Mouse (Mus musculus) lung, postnatal 36 days (tissue): Measurements from ENCODE around the gene Cx3cr1.

ENCODE experiments used
- DNase-seq: peaks from one replicate; pipeline ENCODE4 v3.0.0; 2022; ENCODE audit warnings: mixed read lengths

Cx3cr1 gene

DNA sequence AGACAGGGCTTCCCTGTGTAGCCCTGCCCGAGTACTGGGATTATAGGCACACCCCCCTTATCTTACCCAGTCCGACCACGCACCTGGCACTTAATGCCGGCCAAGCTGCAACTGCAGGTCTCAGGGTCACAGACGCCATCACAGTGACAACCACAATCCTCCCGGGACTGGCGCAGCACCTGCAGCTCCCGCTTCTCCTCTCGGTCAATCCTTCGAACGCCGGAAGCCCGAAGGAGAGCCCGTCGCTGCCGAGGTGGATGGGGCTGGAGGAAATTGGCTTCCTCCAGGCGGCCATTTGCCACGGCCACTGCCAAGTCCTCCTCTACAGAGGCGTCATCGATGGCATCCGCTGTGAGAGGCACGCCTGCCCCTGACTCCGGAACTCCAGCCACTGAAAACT, 96.4 kb downstream of the Cx3cr1 start:
- no peak for DNase-seq

DNA sequence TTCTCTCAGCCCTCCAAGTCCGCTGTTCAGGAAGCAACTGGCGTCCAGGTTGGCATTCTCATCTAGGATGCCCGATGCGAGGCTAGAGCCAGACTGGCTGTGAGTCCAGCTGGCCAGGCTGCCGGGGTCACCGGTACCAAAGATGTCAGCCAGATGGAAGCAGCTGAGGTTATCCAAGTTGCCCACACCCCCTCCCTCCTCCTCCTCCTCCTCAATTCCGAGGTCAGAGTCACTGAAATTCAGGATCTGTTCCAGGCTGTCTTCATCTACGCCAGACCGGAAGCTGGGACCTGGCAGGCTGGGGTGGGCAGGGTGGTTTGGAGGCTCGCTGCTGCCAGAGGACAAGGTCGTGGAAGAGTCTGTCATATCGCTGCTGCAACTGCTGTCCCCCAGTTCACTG, 97.1 kb downstream of the Cx3cr1 start:
- peak; percentile 24 for DNase-seq

DNA sequence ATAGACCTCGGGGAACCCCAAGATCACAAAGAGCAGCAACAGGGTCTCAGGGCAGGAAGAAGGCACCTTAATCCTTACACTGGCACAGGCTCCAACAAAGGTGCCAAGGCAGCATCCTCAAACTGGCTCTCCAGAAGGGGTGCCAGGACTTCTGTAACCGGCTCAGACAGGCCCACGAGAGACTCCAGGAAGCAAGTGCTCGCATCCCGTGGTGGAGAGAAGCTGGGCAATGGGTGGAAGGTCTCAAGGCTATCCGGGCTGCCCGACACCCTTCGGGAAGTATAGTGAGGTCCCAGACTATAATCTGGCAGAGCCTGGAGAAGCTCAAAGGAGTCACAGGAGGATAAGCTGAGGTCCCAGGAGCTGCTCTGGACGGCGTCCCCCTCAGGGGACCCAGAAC, 97.5 kb downstream of the Cx3cr1 start:
- no peak for DNase-seq

DNA sequence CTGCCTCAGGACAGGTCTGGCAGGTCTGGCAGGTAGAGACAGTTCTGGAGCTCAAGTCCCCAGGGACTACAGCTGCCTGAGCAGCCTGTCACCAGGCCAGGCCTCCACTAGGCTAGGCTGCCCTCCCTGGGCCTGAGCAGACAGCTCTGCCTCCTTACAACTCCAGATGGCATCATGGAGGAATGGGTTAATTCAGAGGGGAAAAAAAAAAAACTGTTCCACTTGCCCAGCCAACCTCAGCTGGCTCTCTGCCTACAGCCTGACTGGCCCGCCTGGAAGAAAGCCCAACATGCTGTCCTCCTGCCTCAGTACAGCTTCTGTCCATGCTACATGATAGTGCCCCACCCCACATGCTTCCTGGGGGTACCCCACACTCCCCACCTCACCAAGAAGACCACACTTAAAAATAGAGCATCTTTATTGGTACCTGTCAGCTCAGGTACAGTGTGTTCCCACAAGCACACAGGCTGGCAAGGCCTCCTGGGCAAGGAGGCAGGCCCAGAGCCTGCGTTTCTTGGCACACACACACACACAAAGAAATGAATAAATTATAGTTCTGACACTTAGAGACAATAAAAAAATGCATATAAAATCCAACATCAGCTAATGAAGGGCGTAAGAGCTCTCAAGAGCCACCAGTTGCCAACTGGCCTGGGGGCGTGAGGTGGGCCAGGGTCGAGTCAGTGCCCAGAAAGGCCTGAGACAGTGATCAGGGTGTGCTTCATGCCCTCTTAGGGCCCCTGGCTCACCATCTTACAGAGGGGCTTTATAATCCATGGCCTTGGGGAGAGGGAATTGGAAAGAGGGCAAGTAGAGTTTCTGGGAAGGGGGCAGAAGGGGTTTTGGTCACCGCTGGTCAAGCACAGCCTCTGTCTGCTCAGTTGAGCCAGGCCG, 98.7 kb downstream of the Cx3cr1 start:
- peak; percentile 55 for DNase-seq

DNA sequence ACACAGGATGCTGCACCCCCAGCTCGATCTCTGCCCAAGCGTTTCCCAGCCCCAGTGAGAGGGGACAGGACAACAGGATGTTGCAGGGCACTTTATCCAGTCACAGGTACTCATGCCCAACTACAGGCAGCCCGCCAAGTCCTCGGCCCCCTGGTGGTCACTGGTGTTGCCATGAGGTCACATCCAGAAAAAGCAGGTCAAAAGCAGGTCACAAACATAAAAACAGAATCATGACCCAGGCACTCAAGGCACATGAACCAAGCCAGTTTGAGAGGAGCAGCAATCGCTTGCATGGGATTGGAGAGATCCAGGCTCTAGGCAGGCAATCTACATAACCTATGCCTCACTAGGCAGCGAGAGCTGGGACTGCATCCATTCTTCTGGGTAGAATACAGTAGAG, 99.5 kb downstream of the Cx3cr1 start:
- DNase-seq: peak; percentile 85

DNA sequence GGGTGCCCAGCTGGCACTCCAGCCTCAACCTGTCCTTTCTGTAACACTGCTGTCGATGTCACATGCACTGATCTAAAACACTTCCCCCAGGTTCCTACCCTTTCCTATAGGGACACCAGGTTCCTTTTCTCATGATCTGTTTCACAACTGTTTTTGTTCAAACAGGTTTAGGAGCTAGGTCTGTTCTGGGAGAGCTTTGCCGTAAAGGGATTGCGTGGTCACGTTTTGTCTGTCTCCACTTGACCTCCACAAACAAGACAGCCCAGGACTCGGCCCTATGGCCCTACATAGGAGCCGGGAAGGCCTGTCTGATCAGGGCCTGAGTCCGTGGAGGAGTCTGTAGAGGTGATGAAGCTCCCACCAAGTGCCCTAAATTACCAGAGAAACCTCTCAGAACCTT, 99.9 kb downstream of the Cx3cr1 start:
- no peak for DNase-seq

DNA sequence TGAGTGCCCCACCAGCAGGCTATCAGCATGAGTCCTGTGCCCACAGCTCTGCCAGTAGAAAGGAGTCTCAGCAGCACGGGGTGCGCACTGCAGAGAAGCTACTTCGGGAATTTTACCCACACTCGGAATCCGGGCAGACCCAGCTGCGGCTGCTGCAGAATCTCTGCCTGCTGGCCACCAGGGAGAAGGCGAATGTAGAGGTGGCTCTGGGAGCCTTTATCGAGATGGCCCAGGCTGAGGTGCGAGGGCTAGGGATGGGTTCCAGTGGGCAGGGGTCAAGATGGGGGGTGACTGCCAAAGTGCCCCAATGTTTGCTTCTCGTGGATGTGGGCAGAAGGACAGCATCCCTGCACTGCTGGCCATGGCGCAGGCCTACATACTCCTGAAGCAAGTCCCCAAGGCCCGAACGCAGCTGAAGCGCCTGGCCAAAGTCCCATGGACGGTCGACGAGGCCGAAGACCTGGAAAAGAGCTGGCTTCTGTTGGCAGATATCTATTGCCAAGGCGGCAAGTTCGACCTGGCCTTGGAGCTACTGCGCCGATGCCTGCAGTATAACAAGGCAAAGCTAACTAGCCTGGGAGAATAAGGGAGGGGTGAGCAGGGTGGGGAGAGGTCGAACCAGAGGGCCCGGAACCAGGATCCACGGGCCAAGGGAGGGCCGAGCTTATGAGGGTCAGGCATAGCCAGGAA, 103.3 kb downstream of the Cx3cr1 start:
- no peak for DNase-seq

DNA sequence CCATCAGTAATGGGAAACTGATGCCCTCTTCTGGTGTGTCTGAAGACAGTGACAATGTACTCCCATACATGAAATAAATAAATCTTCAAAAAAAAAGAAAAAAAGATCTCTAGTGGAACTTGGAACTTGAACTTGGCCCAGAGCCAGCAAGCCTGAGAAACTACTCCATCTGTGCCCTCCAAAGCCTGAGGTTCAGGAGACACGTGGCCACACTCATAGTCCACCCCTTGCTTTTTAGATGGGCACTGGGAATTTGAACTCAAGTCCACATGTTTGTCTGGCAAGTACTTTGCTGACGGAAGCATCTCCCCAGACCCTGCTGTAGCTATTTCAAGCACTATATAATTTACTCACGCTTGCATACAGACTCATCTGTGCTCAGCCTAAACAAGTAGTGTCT, 104.5 kb downstream of the Cx3cr1 start:
- DNase-seq: peak; percentile 34

DNA sequence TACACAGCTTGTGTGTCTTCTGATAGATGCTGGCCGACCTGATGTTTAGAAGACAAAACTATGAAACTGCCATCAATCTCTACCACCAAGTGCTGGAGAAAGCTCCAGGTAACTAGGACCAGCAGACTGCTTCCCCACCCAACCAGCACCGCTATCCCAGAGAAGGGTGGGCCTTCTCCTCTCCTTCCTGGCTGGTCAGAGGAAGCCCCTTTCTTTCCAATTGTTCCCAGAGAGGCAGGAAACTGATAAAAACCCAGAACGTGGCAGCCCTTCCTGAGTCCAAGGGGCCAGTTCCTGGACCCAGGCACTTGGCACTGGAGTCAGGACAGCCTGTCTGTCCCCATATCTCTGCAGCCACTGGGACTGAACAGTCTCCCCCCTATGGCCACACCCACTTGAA, 105.5 kb downstream of the Cx3cr1 start:
- peak; percentile 86 for DNase-seq

DNA sequence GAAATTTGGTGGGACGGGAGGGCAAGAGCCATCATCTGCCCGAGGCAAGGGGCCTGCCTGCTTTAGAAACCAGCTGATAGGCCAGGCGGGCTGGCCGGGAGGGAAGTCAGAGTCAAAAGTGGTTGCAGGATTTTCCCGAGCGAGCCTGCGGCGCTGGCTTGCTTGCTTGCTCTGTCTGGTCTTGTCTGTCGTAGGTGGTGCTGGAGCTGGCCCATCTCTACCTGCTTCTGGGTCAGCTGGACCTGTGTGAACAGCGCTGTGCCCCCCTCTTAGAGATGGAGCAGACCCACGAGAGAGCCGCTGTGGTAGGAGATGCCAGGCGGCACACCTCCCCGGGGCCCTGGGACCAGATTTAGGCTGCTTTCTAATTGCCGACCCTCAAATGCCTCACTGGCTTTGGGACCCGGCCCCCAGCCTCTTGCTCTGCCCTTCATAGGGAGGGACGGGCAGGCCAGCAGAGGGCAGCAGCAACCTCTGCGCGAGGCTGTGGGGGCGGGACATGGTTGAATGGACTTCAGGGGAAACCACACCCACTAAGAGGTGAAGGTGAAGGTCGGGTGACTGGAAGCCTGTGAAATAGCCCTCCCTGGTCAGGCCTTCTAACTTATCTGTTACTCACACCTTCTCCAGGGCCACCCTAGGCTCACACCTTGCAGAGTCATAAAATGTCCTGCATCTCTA, 106.6 kb downstream of the Cx3cr1 start:
- peak; percentile 88 for DNase-seq

DNA sequence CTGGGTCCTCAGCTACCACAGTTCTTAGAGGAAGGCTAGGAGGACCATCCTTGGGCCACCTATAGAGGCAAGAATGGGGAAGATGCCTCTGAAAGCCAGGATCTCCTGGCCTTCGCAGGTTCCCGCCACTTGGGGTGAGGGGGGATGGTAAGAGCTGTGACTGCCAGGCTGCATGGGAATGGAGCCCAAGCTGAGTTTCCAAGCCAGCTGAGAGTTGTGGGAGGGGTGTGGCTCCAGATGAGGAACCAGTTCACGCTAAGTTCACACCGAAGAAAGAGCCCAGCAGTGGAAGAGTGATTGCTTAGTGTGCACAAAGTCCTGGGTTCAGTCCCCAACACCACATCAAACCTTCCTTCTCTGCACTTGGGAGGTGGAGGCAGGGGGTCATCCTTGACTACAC, 107.5 kb downstream of the Cx3cr1 start:
- DNase-seq: no peak

DNA sequence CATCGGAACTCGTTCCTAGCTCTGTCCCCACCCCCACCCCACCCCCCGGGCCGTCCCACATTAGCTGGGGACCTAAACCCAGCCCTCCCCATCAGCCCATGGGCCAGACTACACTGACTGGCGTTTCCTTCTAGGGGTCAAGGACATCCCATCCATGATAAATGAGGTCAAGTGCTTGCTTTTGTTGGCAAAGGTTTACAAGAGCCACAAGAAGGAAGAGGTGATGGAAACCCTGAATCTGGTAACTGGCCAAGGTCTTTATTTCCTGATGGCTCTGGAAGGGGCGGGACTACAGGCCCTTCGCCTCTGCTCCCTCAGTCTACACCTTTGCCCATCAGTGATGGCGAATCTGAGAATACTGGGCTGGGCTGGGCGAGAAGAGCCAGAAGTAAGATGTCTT, 110.8 kb downstream of the Cx3cr1 start:
- DNase-seq: peak; percentile 32

DNA sequence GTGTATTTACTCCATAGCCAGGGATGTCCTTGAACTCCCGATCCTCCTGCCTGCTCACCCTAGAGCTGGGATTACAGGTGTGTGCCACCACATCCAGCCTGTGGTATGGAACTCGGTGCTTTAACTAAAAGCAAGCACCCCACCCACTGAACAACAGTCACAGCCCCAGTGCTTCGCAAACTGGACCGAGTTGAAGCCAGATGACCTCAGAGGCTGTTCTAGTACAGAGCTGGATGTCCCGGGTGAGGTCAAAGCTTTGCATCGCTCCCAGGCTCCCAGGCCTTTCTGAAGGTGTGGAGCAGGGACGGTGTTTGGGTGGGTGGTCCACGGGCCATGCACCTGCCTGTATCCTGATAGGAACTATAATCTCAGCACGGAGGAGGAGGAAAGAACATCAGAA, 118.3 kb downstream of the Cx3cr1 start:
- DNase-seq: no peak

DNA sequence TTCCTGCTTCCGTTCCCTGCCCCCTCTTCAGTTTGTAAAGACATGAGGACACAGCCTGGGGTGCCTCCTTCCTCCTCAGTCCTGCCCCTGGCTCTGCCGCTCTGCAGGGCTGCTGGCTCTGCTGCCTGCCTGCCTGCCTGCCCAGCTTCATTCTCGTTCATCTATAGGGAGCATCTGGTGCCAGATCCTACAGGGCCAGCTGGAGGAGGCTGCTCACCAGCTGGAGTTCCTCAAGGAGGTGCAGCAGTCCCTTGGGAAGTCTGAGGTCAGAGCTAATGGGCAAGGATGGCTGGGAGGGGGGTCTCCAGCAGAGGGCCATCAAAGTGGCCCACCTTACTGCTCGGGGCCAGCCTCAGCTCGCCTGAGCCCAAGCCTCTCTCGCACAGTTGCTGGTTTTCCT, 119.2 kb downstream of the Cx3cr1 start:
- peak; percentile 24 for DNase-seq

DNA sequence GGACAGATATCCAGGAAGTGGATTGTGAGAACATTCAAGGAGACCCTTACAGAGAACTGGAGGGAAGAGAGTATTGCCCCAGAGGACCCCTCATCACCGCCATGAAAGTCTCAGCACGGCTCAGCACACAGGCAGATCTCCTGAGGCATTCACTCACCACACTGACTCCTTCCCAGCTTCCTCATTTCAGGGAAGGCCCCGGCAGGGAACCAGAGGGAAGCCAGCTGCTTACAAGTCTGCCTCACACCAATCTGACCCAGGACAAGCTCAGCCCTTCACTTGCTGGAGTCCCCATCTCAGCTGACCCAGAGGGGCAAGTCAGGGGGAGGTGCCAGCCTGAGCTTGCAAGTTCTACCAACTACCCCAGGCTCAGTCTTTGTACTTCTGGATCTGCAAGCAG, 120.9 kb downstream of the Cx3cr1 start:
- DNase-seq: no peak

DNA sequence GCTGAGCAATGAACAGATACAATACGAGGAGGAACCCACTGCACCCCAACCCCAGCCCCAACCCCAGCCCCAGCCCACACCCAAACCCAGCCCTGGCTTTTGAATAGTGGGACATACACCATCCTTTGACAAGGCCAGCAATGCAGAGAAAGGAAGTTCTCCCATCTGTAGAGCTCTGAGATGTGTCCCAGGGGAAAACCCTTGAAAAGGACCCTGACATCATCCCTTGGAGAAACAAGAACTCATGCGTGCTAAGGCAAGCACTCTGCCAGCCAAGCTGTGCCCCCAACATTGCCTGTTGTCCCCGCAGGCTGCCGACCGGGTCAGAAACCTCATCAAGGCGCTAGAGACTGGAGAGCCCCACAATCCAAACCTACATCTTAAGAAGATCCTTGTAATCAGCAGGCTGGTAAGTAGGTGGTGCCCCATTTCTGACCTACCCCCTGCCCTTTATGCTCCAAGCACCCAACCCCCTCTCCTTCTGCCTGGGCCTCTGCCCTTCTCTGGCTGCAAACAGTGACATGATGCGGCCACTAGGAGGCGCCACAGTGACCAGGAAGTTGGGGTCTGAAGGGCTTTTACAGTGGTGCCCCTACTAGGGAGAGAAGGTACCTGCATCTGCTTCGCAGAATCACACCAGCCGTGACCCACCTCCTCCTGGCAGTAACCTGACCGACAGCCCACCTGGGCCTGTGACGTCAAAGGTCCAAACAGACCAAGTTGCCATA, 124.3 kb downstream of the Cx3cr1 start:
- no peak for DNase-seq

DNA sequence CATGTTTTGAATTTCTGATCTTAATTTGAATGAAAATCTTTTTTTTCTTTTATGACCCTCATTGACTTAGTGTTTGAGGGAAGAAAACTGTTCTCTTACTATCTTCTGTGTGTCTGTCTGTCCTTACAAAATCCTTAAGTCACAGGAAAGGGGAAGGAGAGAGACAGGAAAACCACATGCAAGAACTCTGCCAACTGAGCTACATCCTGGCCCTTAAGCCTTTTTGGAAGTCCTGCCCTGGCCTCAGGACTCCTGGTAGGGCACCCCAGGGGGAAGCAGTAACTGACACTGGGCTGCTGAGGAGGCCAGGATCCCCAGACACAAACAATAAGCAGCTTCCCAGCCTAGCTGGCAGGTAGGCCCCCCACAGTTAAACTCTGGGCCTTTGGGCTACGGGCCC, 126.4 kb downstream of the Cx3cr1 start:
- no peak for DNase-seq

DNA sequence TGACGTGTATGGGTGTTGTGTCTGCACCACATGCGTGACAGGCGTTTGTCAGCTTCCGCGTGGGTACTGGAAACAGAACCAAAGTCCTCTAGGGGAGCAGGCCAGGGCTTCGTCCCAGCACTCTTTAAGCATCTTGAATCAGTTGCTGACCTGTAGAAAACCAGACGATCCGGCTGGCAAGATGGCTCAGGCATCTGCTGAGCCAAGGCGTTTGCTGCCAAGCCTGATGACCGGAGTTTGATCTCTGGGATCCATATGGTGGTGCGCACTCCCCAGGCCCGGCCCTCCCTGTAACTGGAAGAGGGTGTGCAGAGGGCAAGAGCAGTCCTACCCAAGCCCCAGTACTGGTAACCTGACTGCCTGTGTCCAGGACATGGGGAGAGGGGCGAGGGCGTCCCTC, 127.8 kb downstream of the Cx3cr1 start:
- DNase-seq: no peak

DNA sequence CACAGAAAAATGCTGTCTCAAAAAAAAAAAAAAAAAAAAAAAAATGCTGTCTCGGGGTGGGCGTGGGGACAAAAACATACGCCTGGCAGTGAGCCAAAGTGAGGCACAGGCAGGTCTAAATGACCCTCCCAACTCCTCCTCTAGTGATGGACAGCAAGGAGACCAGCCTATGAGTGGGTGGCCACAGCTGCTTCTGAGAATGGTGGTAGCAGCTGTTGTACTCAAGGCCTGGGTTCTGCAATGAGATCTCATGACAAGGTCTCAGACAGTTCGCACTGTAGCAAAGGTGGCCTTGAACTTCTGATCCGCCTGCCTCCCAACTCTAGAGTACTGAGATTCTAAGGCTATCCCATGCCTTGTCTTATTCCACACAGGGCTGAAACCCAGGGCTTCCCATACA, 128.3 kb downstream of the Cx3cr1 start:
- DNase-seq: no peak

DNA sequence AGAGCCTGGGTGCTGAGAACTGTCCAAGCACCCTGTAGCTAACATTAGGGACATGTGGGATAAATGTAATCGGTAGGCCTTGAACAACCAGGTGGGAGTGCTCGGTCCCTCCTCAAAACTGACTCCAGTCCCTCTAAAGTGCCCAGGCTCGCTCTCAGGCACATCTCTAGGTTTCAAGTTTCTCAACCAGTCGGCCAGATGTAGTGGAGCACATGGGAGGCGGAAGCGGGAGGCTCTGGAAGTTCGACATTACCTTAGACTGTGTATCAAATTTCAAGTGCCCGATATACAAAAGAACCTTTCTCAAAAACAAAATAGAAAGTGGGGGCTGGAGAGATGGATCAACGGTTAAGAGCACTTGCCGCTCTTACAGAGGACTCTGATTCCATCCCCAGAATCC, 130.0 kb downstream of the Cx3cr1 start:
- DNase-seq: no peak

DNA sequence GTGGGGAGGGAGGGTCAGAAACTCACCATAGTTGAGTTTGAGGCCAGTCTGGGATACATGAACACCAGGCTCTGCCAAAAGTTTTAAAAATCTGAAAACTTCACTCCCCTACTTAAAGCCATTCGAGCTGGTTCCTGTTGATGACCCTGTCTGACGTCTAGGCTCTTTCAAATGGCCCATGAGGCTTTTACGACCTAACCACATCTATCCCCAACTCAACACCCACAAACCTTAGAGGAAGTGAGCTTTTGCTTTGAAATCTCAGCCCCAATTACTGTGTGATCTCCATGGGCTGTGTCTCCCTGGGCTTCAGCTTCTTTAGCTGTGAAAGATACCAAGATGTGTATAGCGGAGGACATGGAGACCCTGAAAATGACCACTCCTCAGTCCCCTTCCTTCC, 131.2 kb downstream of the Cx3cr1 start:
- no peak for DNase-seq

DNA sequence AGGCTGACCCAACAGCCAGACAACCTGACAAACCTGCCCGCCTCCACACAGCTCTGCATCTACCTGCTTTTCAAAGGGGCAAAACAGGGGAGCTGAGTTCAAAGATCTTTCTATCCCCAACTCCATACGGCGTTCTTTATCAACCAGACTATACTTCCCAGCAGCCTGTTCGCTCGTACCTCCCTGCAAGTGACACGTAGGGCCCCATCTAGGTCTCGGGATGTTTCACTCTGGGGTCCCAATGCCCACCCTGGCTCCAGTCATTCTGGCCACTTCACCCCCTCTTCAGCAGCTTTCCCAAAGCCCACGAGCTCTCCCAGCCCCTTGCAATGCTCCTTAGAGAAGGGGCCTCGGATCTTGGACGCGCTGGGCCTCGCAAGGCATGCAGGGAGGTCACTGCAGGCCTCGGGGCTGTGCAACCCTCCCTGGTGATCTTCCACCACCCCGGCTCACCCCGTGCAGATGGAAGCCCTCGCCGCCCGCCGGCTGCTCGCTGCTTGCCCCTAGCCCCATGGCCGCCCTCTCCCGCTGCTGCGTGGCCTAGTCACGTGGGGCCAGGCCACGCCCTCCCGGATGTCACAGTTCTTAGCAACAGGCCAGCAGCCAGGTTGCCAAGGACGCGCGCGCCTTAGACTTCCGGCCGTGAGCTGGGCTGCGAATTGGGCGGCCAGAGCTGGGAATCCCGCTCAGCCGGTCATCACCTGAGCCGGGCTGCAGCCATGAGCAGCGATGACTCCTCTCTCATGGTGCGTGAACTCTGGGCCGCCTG, 132.5 kb downstream of the Cx3cr1 start, which contains the start of the genes Gorasp1 and Ttc21a:
TSS of gene Gorasp1 (minus strand) at position 561 of the 769 bp plus-strand sequence.
TSS of gene Ttc21a (plus strand) at position 602 of the 769 bp plus-strand sequence.
- DNase-seq: peak; percentile 98
